Mouse (Mus musculus): ENCODE measurements around the gene Igsf6. TPM values are rescaled to one million over a fixed set of nuclear protein-coding genes. Genes with fewer than 3 reads are reported as not detected.

The Igsf6 gene
- polyA plus RNA-seq, 1 experiment from 2014 or later: 1.0 TPM

GRCm38 (mm10) chr7:121072506-121072905, 1.9 kb downstream of the Igsf6 start:
- Histone ChIP-seq H3K9me3 (ENCODE audit: control insufficient read depth, low read length) (no peaks in the 10 kb centered on the region), H3K4me1 (ENCODE audit: control insufficient read depth, insufficient read depth, low read depth, low read length) (no peaks in the 10 kb centered on the region), H3K27ac (ENCODE audit: low read depth, low read length) (no peak overlapping the region), H3K4me2 (ENCODE audit: low read length) (no peak overlapping the region), H3K4me3 (ENCODE audit: low read length) (no peak overlapping the region), H3K36me3 (ENCODE audit: control insufficient read depth, insufficient read depth, low read length) (peaks cover 9% of the 10 kb centered on the region), H3K27me3 (replicated peaks; ENCODE audit: control insufficient read depth, insufficient read depth, low read length) (no peaks in the 10 kb centered on the region), H3K9ac (ENCODE audit: low read depth, low read length) (no peak overlapping the region)
- 86% methylated on average over 5 of the region's 5 CpGs for WGBS
- no peak for ATAC-seq

GRCm38 (mm10) chr7:121071276-121071675, 3.1 kb downstream of the Igsf6 start:
- 84% methylated on average over 4 of the region's 4 CpGs for WGBS
- Histone ChIP-seq H3K4me3 (ENCODE audit: low read length) (no peak overlapping the region), H3K9ac (ENCODE audit: low read depth, low read length) (no peak overlapping the region), H3K9me3 (ENCODE audit: control insufficient read depth, low read length) (no peaks in the 10 kb centered on the region), H3K36me3 (ENCODE audit: control insufficient read depth, insufficient read depth, low read length) (peaks cover 6% of the 10 kb centered on the region; the same call in 1 of the 2 replicates), H3K4me2 (ENCODE audit: low read length) (no peak overlapping the region), H3K27me3 (replicated peaks; ENCODE audit: control insufficient read depth, insufficient read depth, low read length) (no peaks in the 10 kb centered on the region), H3K4me1 (ENCODE audit: control insufficient read depth, insufficient read depth, low read depth, low read length) (no peaks in the 10 kb centered on the region), H3K27ac (ENCODE audit: low read depth, low read length) (no peak overlapping the region)
- ATAC-seq: no peak

GRCm38 (mm10) chr7:121064309-121064708, 10.1 kb downstream of the Igsf6 start:
- H3K9ac ChIP-seq (ENCODE audit: low read depth, low read length): no peak overlapping the region
- H3K4me2 ChIP-seq (ENCODE audit: low read length): no peak overlapping the region
- WGBS: 63% methylated on average over 4 of the region's 4 CpGs
- no peaks in the 10 kb centered on the region for H3K36me3 ChIP-seq (ENCODE audit: control insufficient read depth, insufficient read depth, low read length)
- H3K4me1 ChIP-seq (ENCODE audit: control insufficient read depth, insufficient read depth, low read depth, low read length): no peaks in the 10 kb centered on the region; the same call in 1 of the 2 replicates
- no peak overlapping the region for H3K4me3 ChIP-seq (ENCODE audit: low read length)
- H3K9me3 ChIP-seq (ENCODE audit: control insufficient read depth, low read length): no peaks in the 10 kb centered on the region
- ATAC-seq: peak; percentile 68; the same call in 1 of the 2 replicates
- no peaks in the 10 kb centered on the region for H3K27me3 ChIP-seq (replicated peaks; ENCODE audit: control insufficient read depth, insufficient read depth, low read length)
- H3K27ac ChIP-seq (ENCODE audit: low read depth, low read length): no peak overlapping the region

- no peak overlapping the region for H3K4me2 ChIP-seq (ENCODE audit: low read length)
- H3K9ac ChIP-seq (ENCODE audit: low read depth, low read length): no peak overlapping the region
- peaks cover 8% of the 10 kb centered on the region for H3K36me3 ChIP-seq (ENCODE audit: control insufficient read depth, insufficient read depth, low read length)
- no peak for ATAC-seq
- no peak overlapping the region for H3K4me3 ChIP-seq (ENCODE audit: low read length)
- no peak overlapping the region for H3K27ac ChIP-seq (ENCODE audit: low read depth, low read length)
- H3K9me3 ChIP-seq (ENCODE audit: control insufficient read depth, low read length): no peaks in the 10 kb centered on the region
- 47% methylated on average over 6 of the region's 6 CpGs for WGBS
- no peaks in the 10 kb centered on the region; the same call in 1 of the 2 replicates for H3K4me1 ChIP-seq (ENCODE audit: control insufficient read depth, insufficient read depth, low read depth, low read length)
- H3K27me3 ChIP-seq (replicated peaks; ENCODE audit: control insufficient read depth, insufficient read depth, low read length): no peaks in the 10 kb centered on the region
These were observed 14.7 kb downstream of the Igsf6 start for GRCm38 (mm10) chr7:121059477-121060218.

GRCm38 (mm10) chr7:121053071-121053470, 21.3 kb downstream of the Igsf6 start:
- no peak overlapping the region for H3K4me2 ChIP-seq (ENCODE audit: low read length)
- no peaks in the 10 kb centered on the region for H3K9me3 ChIP-seq (ENCODE audit: control insufficient read depth, low read length)
- H3K4me3 ChIP-seq (ENCODE audit: low read length): no peak overlapping the region
- WGBS: 76% methylated on average over 4 of the region's 4 CpGs
- H3K4me1 ChIP-seq (ENCODE audit: control insufficient read depth, insufficient read depth, low read depth, low read length): no peaks in the 10 kb centered on the region
- peaks cover 10% of the 10 kb centered on the region for H3K36me3 ChIP-seq (ENCODE audit: control insufficient read depth, insufficient read depth, low read length)
- no peak overlapping the region for H3K27ac ChIP-seq (ENCODE audit: low read depth, low read length)
- H3K9ac ChIP-seq (ENCODE audit: low read depth, low read length): no peak overlapping the region
- ATAC-seq: no peak
- no peaks in the 10 kb centered on the region for H3K27me3 ChIP-seq (replicated peaks; ENCODE audit: control insufficient read depth, insufficient read depth, low read length)

- no peak overlapping the region for H3K27ac ChIP-seq (ENCODE audit: low read depth, low read length)
- no peaks in the 10 kb centered on the region for H3K27me3 ChIP-seq (replicated peaks; ENCODE audit: control insufficient read depth, insufficient read depth, low read length)
- WGBS: 96% methylated on average over 2 of the region's 2 CpGs
- no peaks in the 10 kb centered on the region; the same call in 1 of the 2 replicates for H3K36me3 ChIP-seq (ENCODE audit: control insufficient read depth, insufficient read depth, low read length)
- no peaks in the 10 kb centered on the region; the same call in 1 of the 2 replicates for H3K4me1 ChIP-seq (ENCODE audit: control insufficient read depth, insufficient read depth, low read depth, low read length)
- no peaks in the 10 kb centered on the region for H3K9me3 ChIP-seq (ENCODE audit: control insufficient read depth, low read length)
- no peak overlapping the region for H3K9ac ChIP-seq (ENCODE audit: low read depth, low read length)
- ATAC-seq: no peak
- no peak overlapping the region for H3K4me2 ChIP-seq (ENCODE audit: low read length)
- no peak overlapping the region for H3K4me3 ChIP-seq (ENCODE audit: low read length)
These were observed 26.7 kb downstream of the Igsf6 start for GRCm38 (mm10) chr7:121047624-121048023.

GRCm38 (mm10) chr7:121045671-121046453, 28.5 kb downstream of the Igsf6 start:
- WGBS: 92% methylated on average over 6 of the region's 6 CpGs
- no peak overlapping the region for H3K9ac ChIP-seq (ENCODE audit: low read depth, low read length)
- ATAC-seq: no peak
- H3K4me1 ChIP-seq (ENCODE audit: control insufficient read depth, insufficient read depth, low read depth, low read length): no peaks in the 10 kb centered on the region; the same call in 1 of the 2 replicates
- no peaks in the 10 kb centered on the region for H3K36me3 ChIP-seq (ENCODE audit: control insufficient read depth, insufficient read depth, low read length)
- H3K4me2 ChIP-seq (ENCODE audit: low read length): no peak overlapping the region
- no peaks in the 10 kb centered on the region for H3K27me3 ChIP-seq (replicated peaks; ENCODE audit: control insufficient read depth, insufficient read depth, low read length)
- H3K4me3 ChIP-seq (ENCODE audit: low read length): no peak overlapping the region
- no peak overlapping the region for H3K27ac ChIP-seq (ENCODE audit: low read depth, low read length)
- no peaks in the 10 kb centered on the region for H3K9me3 ChIP-seq (ENCODE audit: control insufficient read depth, low read length)

GRCm38 (mm10) chr7:121044251-121044650, 30.1 kb downstream of the Igsf6 start:
- H3K9me3 ChIP-seq (ENCODE audit: control insufficient read depth, low read length): no peaks in the 10 kb centered on the region
- H3K4me3 ChIP-seq (ENCODE audit: low read length): no peak overlapping the region
- no peaks in the 10 kb centered on the region for H3K27me3 ChIP-seq (replicated peaks; ENCODE audit: control insufficient read depth, insufficient read depth, low read length)
- no peak overlapping the region for H3K4me2 ChIP-seq (ENCODE audit: low read length)
- 83% methylated on average over 1 of the region's 1 CpGs for WGBS
- ATAC-seq: no peak
- no peaks in the 10 kb centered on the region for H3K36me3 ChIP-seq (ENCODE audit: control insufficient read depth, insufficient read depth, low read length)
- no peaks in the 10 kb centered on the region; the same call in 1 of the 2 replicates for H3K4me1 ChIP-seq (ENCODE audit: control insufficient read depth, insufficient read depth, low read depth, low read length)
- H3K9ac ChIP-seq (ENCODE audit: low read depth, low read length): no peak overlapping the region
- no peak overlapping the region for H3K27ac ChIP-seq (ENCODE audit: low read depth, low read length)

GRCm38 (mm10) chr7:121043510-121043909, 30.9 kb downstream of the Igsf6 start:
- Histone ChIP-seq H3K36me3 (ENCODE audit: control insufficient read depth, insufficient read depth, low read length) (no peaks in the 10 kb centered on the region), H3K4me3 (ENCODE audit: low read length) (no peak overlapping the region), H3K4me2 (ENCODE audit: low read length) (no peak overlapping the region), H3K4me1 (ENCODE audit: control insufficient read depth, insufficient read depth, low read depth, low read length) (no peaks in the 10 kb centered on the region; the same call in 1 of the 2 replicates), H3K27me3 (replicated peaks; ENCODE audit: control insufficient read depth, insufficient read depth, low read length) (no peaks in the 10 kb centered on the region), H3K9me3 (ENCODE audit: control insufficient read depth, low read length) (no peaks in the 10 kb centered on the region), H3K27ac (ENCODE audit: low read depth, low read length) (no peak overlapping the region), H3K9ac (ENCODE audit: low read depth, low read length) (no peak overlapping the region)
- no peak for ATAC-seq
- WGBS: 100% methylated on average over 1 of the region's 1 CpGs
